Mouse (Mus musculus): ENCODE measurements around the gene Dynlt1b. TPM values are rescaled to one million over a fixed set of nuclear protein-coding genes. Genes with fewer than 3 reads are reported as not detected.
"Not testable (repeated sequence)": the region's sequence is repeated elsewhere in the genome, so short reads cannot be mapped to it uniquely, and the experiment has no call there.

Dynlt1b gene
- polyA plus RNA-seq, 1 experiment from 2014 or later: 876 TPM

DNA sequence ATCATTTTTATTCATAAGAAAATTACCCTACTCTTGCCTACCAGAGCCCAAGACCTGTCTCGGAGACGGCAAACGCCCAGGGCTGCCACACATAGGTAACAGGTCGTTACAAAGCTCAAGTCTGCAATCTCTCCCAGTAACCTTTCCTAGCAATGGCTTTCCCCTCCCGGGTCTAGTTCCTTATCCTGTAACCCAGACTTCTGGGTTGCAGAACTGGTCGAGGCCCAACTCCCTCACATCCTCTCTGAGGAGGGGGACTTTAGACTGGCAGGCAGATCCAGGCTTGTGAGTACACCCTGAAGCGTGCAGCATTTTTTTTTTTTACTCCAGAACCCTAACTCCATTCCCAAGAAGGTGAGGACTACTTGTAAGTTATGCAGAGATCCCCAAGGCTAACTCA, 46.0 kb downstream of the Dynlt1b start:
- Histone ChIP-seq H3K9ac (peak overlapping the region; percentile 25), H3K4me2 (replicated peaks) (peak overlapping the region; percentile 86), H3K4me1 (peaks cover 19% of the 10 kb centered on the region), H3K4me3 (peak overlapping the region; percentile 55)
- not testable (repeated sequence) for H3K36me3 ChIP-seq; H3K27me3 ChIP-seq; ATAC-seq (ENCODE audit: low FRiP score); H3K9me3 ChIP-seq (replicated peaks); H3K27ac ChIP-seq
- 61% methylated on average over 7 of the region's 7 CpGs for WGBS

DNA sequence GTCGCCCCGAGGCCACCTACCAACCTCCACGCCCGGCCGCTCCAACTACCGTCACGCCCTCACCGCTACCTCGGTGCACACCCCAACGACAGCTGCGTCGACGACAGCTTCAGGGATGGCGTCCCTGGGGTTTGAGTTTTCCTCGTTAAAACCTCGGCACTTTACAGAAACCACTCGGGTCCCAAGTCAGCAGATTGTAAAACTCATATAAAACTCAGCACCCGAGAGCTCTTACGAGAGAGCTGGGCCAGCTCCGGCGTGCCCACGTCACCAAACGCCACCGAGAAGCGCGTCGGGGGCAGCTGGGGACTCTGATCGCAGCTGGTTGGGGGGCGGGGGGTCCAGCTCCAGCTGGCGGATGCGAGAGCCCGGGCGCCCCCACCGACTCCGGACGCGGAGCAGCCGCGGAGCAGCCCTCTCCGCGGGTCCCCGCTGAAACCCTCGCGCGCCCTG, 46.6 kb downstream of the Dynlt1b start:
- H3K27me3 ChIP-seq; H3K36me3 ChIP-seq; H3K9me3 ChIP-seq (replicated peaks): not testable (repeated sequence)
- H3K4me3 ChIP-seq: peak overlapping the region; percentile 55
- WGBS: under 1% methylated on average over 45 of the region's 45 CpGs
- H3K9ac ChIP-seq: peak overlapping the region; percentile 88
- ATAC-seq (ENCODE audit: low FRiP score): peak; percentile 81
- peaks cover 19% of the 10 kb centered on the region for H3K4me1 ChIP-seq
- peak overlapping the region; percentile 81 for H3K27ac ChIP-seq
- peak overlapping the region; percentile 86 for H3K4me2 ChIP-seq (replicated peaks)

DNA sequence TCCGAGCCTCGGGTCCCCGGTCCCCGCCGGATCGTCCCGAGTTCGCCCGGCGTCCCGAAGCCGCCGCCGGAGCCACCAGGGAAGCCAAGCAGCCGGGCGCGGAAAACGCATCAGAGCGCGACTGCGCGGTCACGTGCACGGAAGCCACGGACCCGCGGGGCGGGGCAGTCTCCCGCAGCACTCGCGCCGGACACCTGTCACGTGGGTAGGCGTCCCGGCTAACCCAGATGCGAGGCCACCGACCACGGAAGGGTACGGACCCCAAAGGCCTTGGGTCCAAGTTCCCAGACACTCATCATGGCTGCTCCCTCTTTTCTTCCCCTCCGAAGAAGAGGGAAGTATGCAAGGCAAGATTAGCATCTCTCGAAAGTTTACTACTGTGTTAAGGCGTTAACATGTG, 47.1 kb downstream of the Dynlt1b start:
- Histone ChIP-seq H3K27ac (peak overlapping the region; percentile 81), H3K4me2 (replicated peaks) (peak overlapping the region; percentile 86), H3K4me3 (peak overlapping the region; percentile 55), H3K9ac (peak overlapping the region; percentile 88), H3K4me1 (peaks cover 19% of the 10 kb centered on the region)
- H3K27me3 ChIP-seq; H3K36me3 ChIP-seq; H3K9me3 ChIP-seq (replicated peaks): not testable (repeated sequence)
- peak; percentile 78 for ATAC-seq (ENCODE audit: low FRiP score)
- WGBS: under 1% methylated on average over 42 of the region's 42 CpGs

DNA sequence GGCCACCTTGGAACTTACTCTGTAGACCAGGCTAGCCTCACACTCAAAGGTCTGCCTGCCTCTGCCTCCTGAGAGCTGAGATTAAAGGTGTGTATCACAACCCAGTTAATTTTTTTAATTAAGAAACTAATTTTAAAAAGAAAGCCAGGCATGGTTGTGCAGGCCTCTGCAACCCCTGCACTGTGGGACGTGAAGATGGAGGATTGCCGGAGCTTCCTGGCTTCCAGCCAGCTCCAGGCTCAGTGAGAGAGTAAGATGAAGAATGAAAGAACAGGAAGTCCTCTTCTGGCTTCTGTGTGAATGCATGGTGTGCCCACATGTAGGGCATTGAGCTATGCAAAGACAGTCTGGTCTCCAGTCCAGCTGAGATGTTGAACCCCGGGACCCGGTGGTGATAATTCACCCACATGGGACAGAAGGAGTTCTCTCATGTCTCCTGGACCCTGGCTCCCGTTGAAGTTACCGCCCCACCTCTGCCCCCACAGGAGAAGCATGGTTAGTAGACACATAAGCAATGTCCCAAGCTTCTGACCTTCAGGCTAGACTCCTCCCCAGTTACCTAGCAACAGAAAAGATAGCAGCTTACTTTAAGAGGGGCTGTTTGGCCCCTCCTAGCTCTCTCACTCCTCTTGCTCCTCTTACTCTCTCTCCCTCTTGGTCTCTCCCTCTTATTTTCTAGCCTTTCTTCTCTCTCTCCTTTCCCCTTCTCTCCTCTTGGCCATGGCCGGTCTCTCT, 51.1 kb downstream of the Dynlt1b start:
- not testable (repeated sequence) for H3K4me3 ChIP-seq

DNA sequence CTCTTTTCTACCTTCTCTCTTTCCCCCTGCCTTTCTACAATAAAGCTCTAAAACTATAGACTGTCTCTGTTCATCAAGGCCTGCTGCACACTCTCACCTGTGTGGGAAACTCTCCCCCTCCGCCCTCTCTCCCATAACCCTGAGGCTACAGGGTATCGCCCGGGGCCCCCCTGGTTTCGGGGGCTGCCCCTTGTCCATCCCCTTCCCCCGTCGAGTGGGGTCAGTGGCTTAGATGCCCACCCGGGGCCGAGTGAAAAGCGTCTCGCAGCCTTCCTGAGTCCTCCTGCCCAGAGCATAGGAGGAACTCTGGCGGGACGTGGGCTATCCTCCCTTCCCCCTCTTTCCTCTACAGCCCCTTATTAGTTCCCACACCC, 51.7 kb downstream of the Dynlt1b start:
- not testable (repeated sequence) for ATAC-seq (ENCODE audit: low FRiP score); H3K4me1 ChIP-seq; H3K9ac ChIP-seq; H3K4me2 ChIP-seq (replicated peaks); H3K27me3 ChIP-seq; H3K36me3 ChIP-seq; H3K27ac ChIP-seq; H3K9me3 ChIP-seq (replicated peaks); H3K4me3 ChIP-seq
- 88% methylated on average over 12 of the region's 12 CpGs for WGBS

More for the DNA sequence above, 51.1 kb downstream of the Dynlt1b start:
- not testable (repeated sequence) for ATAC-seq (ENCODE audit: low FRiP score); H3K9me3 ChIP-seq (replicated peaks); H3K9ac ChIP-seq; H3K4me2 ChIP-seq (replicated peaks); H3K27me3 ChIP-seq; H3K36me3 ChIP-seq; H3K4me1 ChIP-seq; H3K27ac ChIP-seq
- 62% methylated on average over 5 of the region's 7 CpGs for WGBS

DNA sequence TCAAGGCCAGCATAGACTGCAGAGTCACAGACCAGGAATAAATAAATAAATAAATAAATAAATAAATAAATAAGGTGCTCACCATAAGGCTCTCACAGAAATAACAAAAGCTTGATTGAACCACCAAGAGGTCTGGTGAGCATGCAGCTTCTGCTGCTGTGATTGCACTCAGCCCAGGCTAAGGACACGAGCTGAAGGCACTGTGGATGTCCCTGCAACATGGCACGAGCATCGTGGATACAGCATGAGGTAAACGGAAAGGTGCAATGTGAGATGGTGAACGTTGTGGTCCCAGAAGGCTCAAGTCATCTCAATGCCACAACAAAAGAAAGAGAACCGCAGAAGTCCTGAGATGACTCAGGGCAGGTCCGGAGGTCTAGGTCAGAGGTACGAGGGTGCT, 52.3 kb downstream of the Dynlt1b start:
- not testable (repeated sequence) for ATAC-seq (ENCODE audit: low FRiP score); H3K36me3 ChIP-seq; H3K27ac ChIP-seq; H3K4me3 ChIP-seq; H3K27me3 ChIP-seq; H3K9me3 ChIP-seq (replicated peaks); H3K4me1 ChIP-seq; H3K4me2 ChIP-seq (replicated peaks); H3K9ac ChIP-seq
- WGBS: 86% methylated on average over 8 of the region's 8 CpGs

Other genes starting within 250 kb of the Dynlt1b start
- gene Tmem181a, start 173.3 kb upstream of the Dynlt1b start, polyA plus RNA-seq (2016; fragmentation: Nextera tagmentation; extraction: Ambion mirVana): 35.1 and 37.5 TPM in 2 replicates
- 35.5 and 39.7 TPM in 2 replicates for gene Dynlt1a, start 112.6 kb upstream of the Dynlt1b start, polyA plus RNA-seq (2016; fragmentation: Nextera tagmentation; extraction: Ambion mirVana)
- gene Dynlt1c, start 171.6 kb downstream of the Dynlt1b start, polyA plus RNA-seq (2016; fragmentation: Nextera tagmentation; extraction: Ambion mirVana): 56.8 and 70.8 TPM in 2 replicates
- gene Dynlt1f, start 225.8 kb downstream of the Dynlt1b start, polyA plus RNA-seq (2016; fragmentation: Nextera tagmentation; extraction: Ambion mirVana): 272 and 308 TPM in 2 replicates
- 0.46 TPM in 1 of 2 replicates, not detected in the other for gene Sytl3, start 229.0 kb downstream of the Dynlt1b start, polyA plus RNA-seq (2016; fragmentation: Nextera tagmentation; extraction: Ambion mirVana)

Measured in hindbrain, embryonic 12.5 days (tissue).